Mouse (Mus musculus): Measurements from ENCODE around the gene Boll. TPM values are rescaled to one million over a fixed set of nuclear protein-coding genes. Genes with fewer than 3 reads are reported as not detected.

The Boll gene
- polyA plus RNA-seq, 1 experiment from 2014 or later: 0.08 TPM

- H3K9ac ChIP-seq (ENCODE audit: low read length): no peak overlapping the region
- H3K4me3 ChIP-seq (ENCODE audit: low read length): no peak overlapping the region
- no peak overlapping the region for H3K27ac ChIP-seq (ENCODE audit: low read length)
- 13% methylated on average over 2 of the region's 2 CpGs for WGBS
- no peaks in the 10 kb centered on the region for H3K4me1 ChIP-seq (replicated peaks; ENCODE audit: control insufficient read depth, insufficient read depth, low read length)
- H3K36me3 ChIP-seq (ENCODE audit: control insufficient read depth, insufficient read depth, low read length): no peaks in the 10 kb centered on the region
- no peaks in the 10 kb centered on the region for H3K9me3 ChIP-seq (ENCODE audit: control insufficient read depth, low read length)
- no peak for ATAC-seq (ENCODE audit: low read depth)
- H3K27me3 ChIP-seq (ENCODE audit: control insufficient read depth, insufficient read depth, low read depth, low read length): no peaks in the 10 kb centered on the region
- H3K4me2 ChIP-seq (ENCODE audit: low read depth, low read length): no peak overlapping the region
Observed at GRCm38 (mm10) chr1:55264385-55264784, 98.9 kb downstream of the Boll start.

- H3K4me3 ChIP-seq (ENCODE audit: low read length): no peak overlapping the region
- H3K4me1 ChIP-seq (replicated peaks; ENCODE audit: control insufficient read depth, insufficient read depth, low read length): no peaks in the 10 kb centered on the region
- H3K27me3 ChIP-seq (ENCODE audit: control insufficient read depth, insufficient read depth, low read depth, low read length): no peaks in the 10 kb centered on the region
- no peaks in the 10 kb centered on the region for H3K9me3 ChIP-seq (ENCODE audit: control insufficient read depth, low read length)
- no peak overlapping the region for H3K27ac ChIP-seq (ENCODE audit: low read length)
- no peaks in the 10 kb centered on the region for H3K36me3 ChIP-seq (ENCODE audit: control insufficient read depth, insufficient read depth, low read length)
- no peak for ATAC-seq (ENCODE audit: low read depth)
- 78% methylated on average over 2 of the region's 2 CpGs for WGBS
- no peak overlapping the region for H3K4me2 ChIP-seq (ENCODE audit: low read depth, low read length)
- no peak overlapping the region for H3K9ac ChIP-seq (ENCODE audit: low read length)
Observed at GRCm38 (mm10) chr1:55246374-55246773, 116.9 kb downstream of the Boll start.

DNA sequence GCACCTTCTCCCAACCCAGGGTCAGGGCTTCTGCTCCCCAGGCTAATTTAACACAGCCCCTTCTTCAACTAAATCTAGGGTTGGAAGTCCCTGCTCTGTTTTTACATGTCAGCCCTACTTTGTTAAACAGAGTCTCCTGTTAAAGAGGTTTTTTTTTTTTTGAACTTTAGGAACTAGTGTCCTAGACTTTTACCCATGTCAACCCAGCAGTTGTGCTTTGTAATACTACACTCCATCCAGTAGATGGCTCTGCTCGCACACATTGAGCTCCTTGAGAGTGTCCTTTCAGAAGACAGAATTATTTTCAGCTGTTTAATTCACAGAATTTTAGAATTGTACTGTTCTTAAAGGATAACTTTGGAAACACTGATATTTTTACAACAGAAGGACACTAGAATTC lies 124.0 kb downstream of the Boll start:
- Histone ChIP-seq H3K36me3 (ENCODE audit: control insufficient read depth, insufficient read depth, low read length) (no peaks in the 10 kb centered on the region), H3K4me1 (replicated peaks; ENCODE audit: control insufficient read depth, insufficient read depth, low read length) (peaks cover 16% of the 10 kb centered on the region), H3K4me3 (ENCODE audit: low read length) (peak overlapping the region; percentile 74), H3K9ac (ENCODE audit: low read length) (no peak overlapping the region), H3K27ac (ENCODE audit: low read length) (no peak overlapping the region), H3K9me3 (ENCODE audit: control insufficient read depth, low read length) (no peaks in the 10 kb centered on the region), H3K27me3 (ENCODE audit: control insufficient read depth, insufficient read depth, low read depth, low read length) (no peaks in the 10 kb centered on the region), H3K4me2 (ENCODE audit: low read depth, low read length) (peak overlapping the region; percentile 64)
- WGBS: 0% methylated on average over 1 of the region's 1 CpGs
- ATAC-seq (ENCODE audit: low read depth): no peak

DNA sequence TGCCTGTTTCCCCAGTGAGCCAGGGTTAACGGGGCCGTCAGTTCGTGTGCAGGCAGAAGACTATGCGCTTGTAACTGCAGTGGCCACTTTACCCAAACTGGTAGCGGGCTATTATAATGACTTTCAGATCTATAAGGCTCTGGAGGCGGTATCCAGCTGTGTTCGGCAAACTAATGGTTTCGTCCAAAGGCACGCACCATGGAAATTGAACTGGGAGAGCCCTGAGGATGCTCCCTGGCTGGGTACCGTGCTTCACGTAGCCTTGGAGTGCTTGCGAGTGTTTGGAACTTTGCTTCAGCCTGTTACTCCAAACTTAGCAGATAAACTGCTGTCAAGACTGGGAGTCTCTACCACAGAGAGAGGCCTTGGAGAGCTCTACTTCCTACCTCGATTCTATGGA lies 124.8 kb downstream of the Boll start:
- H3K27ac ChIP-seq (ENCODE audit: low read length): no peak overlapping the region
- WGBS: 30% methylated on average over 13 of the region's 13 CpGs
- H3K9me3 ChIP-seq (ENCODE audit: control insufficient read depth, low read length): no peaks in the 10 kb centered on the region
- no peaks in the 10 kb centered on the region for H3K36me3 ChIP-seq (ENCODE audit: control insufficient read depth, insufficient read depth, low read length)
- no peak for ATAC-seq (ENCODE audit: low read depth)
- no peaks in the 10 kb centered on the region for H3K27me3 ChIP-seq (ENCODE audit: control insufficient read depth, insufficient read depth, low read depth, low read length)
- peak overlapping the region; percentile 76 for H3K9ac ChIP-seq (ENCODE audit: low read length)
- peak overlapping the region; percentile 74 for H3K4me3 ChIP-seq (ENCODE audit: low read length)
- peaks cover 16% of the 10 kb centered on the region for H3K4me1 ChIP-seq (replicated peaks; ENCODE audit: control insufficient read depth, insufficient read depth, low read length)
- H3K4me2 ChIP-seq (ENCODE audit: low read depth, low read length): peak overlapping the region; percentile 64

GRCm38 (mm10) chr1:55237643-55238161 lies 125.6 kb downstream of the Boll start:
- H3K4me3 ChIP-seq (ENCODE audit: low read length): peak overlapping the region; percentile 74
- H3K27me3 ChIP-seq (ENCODE audit: control insufficient read depth, insufficient read depth, low read depth, low read length): no peaks in the 10 kb centered on the region
- H3K36me3 ChIP-seq (ENCODE audit: control insufficient read depth, insufficient read depth, low read length): no peaks in the 10 kb centered on the region
- no peaks in the 10 kb centered on the region for H3K9me3 ChIP-seq (ENCODE audit: control insufficient read depth, low read length)
- H3K9ac ChIP-seq (ENCODE audit: low read length): peak overlapping the region; percentile 76
- H3K27ac ChIP-seq (ENCODE audit: low read length): no peak overlapping the region
- peak overlapping the region; percentile 64 for H3K4me2 ChIP-seq (ENCODE audit: low read depth, low read length)
- WGBS: 0% methylated on average over 23 of the region's 23 CpGs
- peak; percentile 38; the same call in 1 of the 2 replicates for ATAC-seq (ENCODE audit: low read depth)
- H3K4me1 ChIP-seq (replicated peaks; ENCODE audit: control insufficient read depth, insufficient read depth, low read length): peaks cover 16% of the 10 kb centered on the region

- Histone ChIP-seq H3K4me3 (ENCODE audit: low read length) (peak within 1 kb of the TSS; percentile 74), H3K4me1 (replicated peaks; ENCODE audit: control insufficient read depth, insufficient read depth, low read length) (peaks cover 16% of the 10 kb centered on the region), H3K27ac (ENCODE audit: low read length) (peak within 1 kb of the TSS; percentile 30), H3K9ac (ENCODE audit: low read length) (peak within 1 kb of the TSS; percentile 76), H3K36me3 (ENCODE audit: control insufficient read depth, insufficient read depth, low read length) (no peaks in the 10 kb centered on the region), H3K9me3 (ENCODE audit: control insufficient read depth, low read length) (no peaks in the 10 kb centered on the region), H3K4me2 (ENCODE audit: low read depth, low read length) (peak within 1 kb of the TSS; percentile 64), H3K27me3 (ENCODE audit: control insufficient read depth, insufficient read depth, low read depth, low read length) (no peaks in the 10 kb centered on the region)
- peak; percentile 99 for ATAC-seq (ENCODE audit: low read depth)
- under 1% methylated on average over 75 of the region's 82 CpGs for WGBS
Observed at GRCm38 (mm10) chr1:55236890-55237642, 126.2 kb downstream of the Boll start, which contains the start of gene Mars2. Gene Mars2 (plus strand): TSS chr1:55237177.

GRCm38 (mm10) chr1:55236487-55236886 lies 126.8 kb downstream of the Boll start:
- Histone ChIP-seq H3K27me3 (ENCODE audit: control insufficient read depth, insufficient read depth, low read depth, low read length) (no peaks in the 10 kb centered on the region), H3K4me1 (replicated peaks; ENCODE audit: control insufficient read depth, insufficient read depth, low read length) (peaks cover 16% of the 10 kb centered on the region), H3K4me3 (ENCODE audit: low read length) (peak overlapping the region; percentile 74), H3K27ac (ENCODE audit: low read length) (no peak overlapping the region), H3K9me3 (ENCODE audit: control insufficient read depth, low read length) (no peaks in the 10 kb centered on the region), H3K9ac (ENCODE audit: low read length) (peak overlapping the region; percentile 57), H3K36me3 (ENCODE audit: control insufficient read depth, insufficient read depth, low read length) (no peaks in the 10 kb centered on the region), H3K4me2 (ENCODE audit: low read depth, low read length) (peak overlapping the region; percentile 64)
- WGBS: 20% methylated on average over 5 of the region's 5 CpGs
- ATAC-seq (ENCODE audit: low read depth): no peak

- H3K36me3 ChIP-seq (ENCODE audit: control insufficient read depth, insufficient read depth, low read length): no peaks in the 10 kb centered on the region
- no peak overlapping the region for H3K9ac ChIP-seq (ENCODE audit: low read length)
- ATAC-seq (ENCODE audit: low read depth): no peak
- no peak overlapping the region for H3K4me3 ChIP-seq (ENCODE audit: low read length)
- no peaks in the 10 kb centered on the region for H3K27me3 ChIP-seq (ENCODE audit: control insufficient read depth, insufficient read depth, low read depth, low read length)
- no peak overlapping the region for H3K27ac ChIP-seq (ENCODE audit: low read length)
- H3K4me2 ChIP-seq (ENCODE audit: low read depth, low read length): no peak overlapping the region
- 50% methylated on average over 16 of the region's 16 CpGs for WGBS
- H3K4me1 ChIP-seq (replicated peaks; ENCODE audit: control insufficient read depth, insufficient read depth, low read length): peaks cover 14% of the 10 kb centered on the region
- no peaks in the 10 kb centered on the region for H3K9me3 ChIP-seq (ENCODE audit: control insufficient read depth, low read length)
Observed at GRCm38 (mm10) chr1:55234910-55235520, 128.3 kb downstream of the Boll start.

GRCm38 (mm10) chr1:55228256-55228884 lies 134.9 kb downstream of the Boll start:
- H3K4me3 ChIP-seq (ENCODE audit: low read length): no peak overlapping the region
- no peaks in the 10 kb centered on the region for H3K36me3 ChIP-seq (ENCODE audit: control insufficient read depth, insufficient read depth, low read length)
- no peak overlapping the region for H3K4me2 ChIP-seq (ENCODE audit: low read depth, low read length)
- no peak for ATAC-seq (ENCODE audit: low read depth)
- H3K4me1 ChIP-seq (replicated peaks; ENCODE audit: control insufficient read depth, insufficient read depth, low read length): peaks cover 5% of the 10 kb centered on the region; the same call in 1 of the 2 replicates
- no peaks in the 10 kb centered on the region for H3K9me3 ChIP-seq (ENCODE audit: control insufficient read depth, low read length)
- 81% methylated on average over 8 of the region's 8 CpGs for WGBS
- no peak overlapping the region for H3K27ac ChIP-seq (ENCODE audit: low read length)
- H3K27me3 ChIP-seq (ENCODE audit: control insufficient read depth, insufficient read depth, low read depth, low read length): no peaks in the 10 kb centered on the region
- H3K9ac ChIP-seq (ENCODE audit: low read length): no peak overlapping the region

Measured in lung, embryonic 16.5 days (tissue).